Mouse (Mus musculus) gonadal fat pad, adult 2 months (tissue): Measurements from ENCODE around the gene Surf2. TPM values are rescaled to one million over a fixed set of nuclear protein-coding genes. Genes with fewer than 3 reads are reported as not detected.

Experiments
- DNase-seq: peaks from one replicate; pipeline ENCODE4 v3.0.0-alpha.2; 2012; ENCODE audit warnings: low read depth
- polyA plus RNA-seq: library from polyadenylated mRNA; depleted of rRNA; stranded (reverse); fragments of >200 nt; gene quantifications from 2 replicates; pipeline ENCODE4 v1.2.3, GENCODE M21; 2012; rRNA removed

Surf2 gene
- polyA plus RNA-seq, 1 experiment: 27.8 TPM

- no peak for DNase-seq
Observed at GRCm38 (mm10) chr2:26960756-26961155, 44.6 kb downstream of the Surf2 start.

- no peak for DNase-seq
Observed at GRCm38 (mm10) chr2:26963923-26964723, 48.0 kb downstream of the Surf2 start, which contains the start of gene Rexo4. Gene Rexo4 (minus strand): TSS chr2:26964386.

GRCm38 (mm10) chr2:26964724-26965370 is 48.7 kb downstream of the Surf2 start:
- no peak for DNase-seq

DNA sequence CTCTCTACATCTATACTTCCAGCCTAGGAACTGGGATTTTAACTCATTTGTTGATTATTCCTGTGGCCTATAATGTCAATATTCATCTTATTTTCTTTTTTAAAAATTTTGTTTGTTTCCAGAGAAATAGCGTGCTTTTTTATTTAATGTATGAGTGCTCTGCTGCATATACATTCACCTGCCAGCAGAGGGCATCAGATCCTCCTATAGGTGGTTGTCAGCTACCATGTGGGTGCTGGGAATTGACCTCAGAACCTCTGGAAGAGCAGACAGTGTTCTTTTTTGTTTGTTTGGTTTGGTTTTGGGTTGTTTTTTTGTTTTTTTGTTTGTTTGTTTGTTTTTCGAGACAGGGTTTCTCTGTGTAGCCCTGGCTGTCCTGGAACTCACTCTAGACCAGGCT is 51.1 kb downstream of the Surf2 start:
- no peak for DNase-seq

Other genes starting within 250 kb of the Surf2 start
- gene Lcn4, start 245.1 kb upstream of the Surf2 start, polyA plus RNA-seq: not detected in 2 replicates
- 13.0 and 17.6 TPM in 2 replicates for gene Abo, start 51.4 kb upstream of the Surf2 start, polyA plus RNA-seq
- 11.4 and 14.5 TPM in 2 replicates for gene Surf6, start 13.5 kb upstream of the Surf2 start, polyA plus RNA-seq
- gene Med22, start 5.7 kb upstream of the Surf2 start, polyA plus RNA-seq: 58.8 and 66.0 TPM in 2 replicates
- gene Rpl7a, start 5.6 kb upstream of the Surf2 start, polyA plus RNA-seq: 845 and 916 TPM in 2 replicates
- 63.5 and 64.5 TPM in 2 replicates for gene Surf1, start 163 bp downstream of the Surf2 start, polyA plus RNA-seq
- gene Surf4, start 17.6 kb downstream of the Surf2 start, polyA plus RNA-seq: 357 and 417 TPM in 2 replicates
- gene Stkld1, start 17.7 kb downstream of the Surf2 start, polyA plus RNA-seq: 0.80 and 0.95 TPM in 2 replicates
- gene Rexo4, start 48.0 kb downstream of the Surf2 start, polyA plus RNA-seq: 26.9 and 30.2 TPM in 2 replicates
- gene Adamts13, start 57.0 kb downstream of the Surf2 start, polyA plus RNA-seq: 0.04 and 0.10 TPM in 2 replicates
- gene Cacfd1, start 93.6 kb downstream of the Surf2 start, polyA plus RNA-seq: 76.2 and 90.6 TPM in 2 replicates
- gene Slc2a6, start 111.6 kb downstream of the Surf2 start, polyA plus RNA-seq: 2.3 and 3.6 TPM in 2 replicates
- gene Mymk, start 155.8 kb downstream of the Surf2 start, polyA plus RNA-seq: 0.11 and 0.18 TPM in 2 replicates
- 8.1 and 12.6 TPM in 2 replicates for gene Adamtsl2, start 163.0 kb downstream of the Surf2 start, polyA plus RNA-seq
- gene Fam163b, start 226.1 kb downstream of the Surf2 start, polyA plus RNA-seq: 0.06 and 0.11 TPM in 2 replicates
- gene Dbh, start 248.9 kb downstream of the Surf2 start, polyA plus RNA-seq: 0.36 and 0.49 TPM in 2 replicates